Mouse (Mus musculus): ENCODE data around the gene Asgr1. TPM values are rescaled to one million over a fixed set of nuclear protein-coding genes. Genes with fewer than 3 reads are reported as not detected.

Asgr1 gene
- total and polyA plus RNA-seq, 3 experiments, result not detected

DNA sequence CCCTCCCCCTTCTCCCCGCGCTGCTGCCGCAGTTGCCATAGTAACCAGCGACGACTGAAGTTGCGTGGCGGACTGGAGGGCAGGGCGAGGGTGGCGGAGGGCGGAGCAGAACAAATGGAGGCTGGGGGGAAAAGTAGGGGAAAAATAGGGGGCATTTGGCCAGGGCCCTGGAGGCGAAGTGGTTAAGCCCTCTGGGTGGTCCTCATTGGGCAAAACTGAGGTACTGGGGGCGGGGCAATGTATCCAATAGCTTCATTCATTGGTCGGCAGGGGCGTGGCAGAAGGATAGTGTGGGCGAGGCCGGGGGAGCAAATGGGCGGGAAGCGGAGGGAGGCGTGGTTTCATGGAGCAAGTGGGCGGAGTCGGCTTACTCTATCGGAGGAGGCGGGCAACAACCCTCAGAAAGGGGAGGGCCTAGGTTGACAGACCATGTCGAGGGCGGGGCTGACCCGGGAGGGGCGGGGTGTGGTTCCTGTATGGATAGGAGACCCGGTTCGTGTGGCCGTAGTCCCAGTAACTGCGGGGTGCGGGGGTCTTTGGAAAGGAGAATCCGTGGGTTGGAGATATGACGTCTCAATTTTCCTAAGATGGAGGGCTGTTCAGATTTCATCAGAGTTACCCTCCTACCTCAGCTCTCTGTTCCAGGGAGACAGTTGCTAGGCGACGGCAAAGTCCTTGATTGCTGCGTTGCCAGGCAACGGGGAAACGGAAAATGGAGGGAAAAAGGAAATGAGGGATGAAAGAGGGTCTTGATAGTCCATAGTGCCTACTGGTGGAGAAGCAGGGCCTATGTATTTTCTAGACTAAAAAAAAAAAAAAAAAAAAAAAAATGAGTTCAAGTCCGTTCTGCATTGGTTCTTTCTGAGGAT is 32.4 kb upstream of the Asgr1 start (continued):
- no peak for TF ChIP-seq ZKSCAN1 (IDR thresholded peaks at IDR 0.05; ENCODE audit: borderline replicate concordance, low read depth, low read length)

DNA sequence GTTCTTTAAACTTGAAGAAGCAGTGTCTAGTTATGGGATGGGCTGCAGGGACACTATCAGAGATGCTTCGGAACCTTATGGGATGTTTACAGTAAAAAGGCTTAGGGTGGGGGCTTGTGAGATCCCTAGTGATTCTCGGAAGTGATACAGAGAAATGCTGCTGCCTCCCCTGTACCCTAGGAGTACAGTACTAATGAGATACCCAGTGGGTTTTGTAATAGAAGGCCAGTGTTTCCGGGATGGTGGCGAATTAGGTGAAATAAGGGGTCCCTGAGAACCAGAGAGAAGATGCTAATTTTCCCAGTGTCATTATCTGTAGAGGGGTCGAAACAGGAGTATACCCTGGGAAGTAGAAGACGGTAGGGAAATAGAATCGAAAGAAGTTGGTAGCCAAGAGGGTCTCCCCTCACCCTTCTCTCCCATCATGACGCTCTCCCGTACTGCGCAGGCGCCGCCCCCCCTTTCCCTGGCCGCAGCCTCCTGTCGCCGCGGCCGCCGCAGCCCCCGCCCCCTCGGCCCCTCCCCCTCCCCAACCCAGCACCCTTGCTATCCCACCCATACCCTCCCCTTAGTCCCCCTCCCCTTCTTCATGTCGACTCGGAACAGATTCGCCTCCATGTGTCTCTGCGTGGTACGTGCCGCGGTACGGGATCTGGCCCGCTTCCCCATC is 30.3 kb upstream of the Asgr1 start:
- Histone ChIP-seq H3K79me2 (replicated peaks; ENCODE audit: control insufficient read depth, extremely low read depth, insufficient read depth, poor library complexity, severe bottlenecking) (no peaks in the 10 kb centered on the region), H3K9ac (ENCODE audit: insufficient read depth, low read depth) (no peak overlapping the region), H3K4me1 (ENCODE audit: control insufficient read depth in 1 of 2, insufficient read depth in 2 of 2) (peaks cover 12 to 39% of the 10 kb centered on the region in 2 experiments), H3K27ac (ENCODE audit: insufficient read depth, low read depth) (no peak overlapping the region), H3K4me3 (replicated peaks in 1 of 3; ENCODE audit: low read depth in 2 of 3, low read length in 2 of 3, poor library complexity in 1 of 3) (no peak overlapping the region), H3K9me3 (replicated peaks; ENCODE audit: low read length) (no peaks in the 10 kb centered on the region), H3K36me3 (replicated peaks in 1 of 2; ENCODE audit: control insufficient read depth in 1 of 2, insufficient read depth in 1 of 2, low read length in 1 of 2) (no peaks in the 10 kb centered on the region), H3K27me3 (replicated peaks) (peaks cover 13% of the 10 kb centered on the region), H3K4me2 (ENCODE audit: insufficient read depth, low read depth, poor library complexity, severe bottlenecking) (no peak overlapping the region)
- DNase-seq (ENCODE audit: extremely low read depth), result no peak
- in situ Hi-C loops (cut with MboI; ENCODE audit: low pct_ligation_motif_present, low pct_unique_long_range_greater_than_20kb, low sequenced_read_pairs) (loop anchor here (25.0 kb wide), 1 partner anchor 936 kb away; the partner anchor contains the start of genes Per1 and Vamp2), dilution Hi-C loops (cut with MboI; ENCODE audit: extremely low pct_ligation_motif_present, extremely low pct_unique_long_range_greater_than_20kb, low sequenced_read_pairs) (no loop called here)
- TF ChIP-seq HCFC1 (IDR thresholded peaks at IDR 0.05; ENCODE audit: low read depth, low read length), result no peak
- TF ChIP-seq CHD2 (IDR thresholded peaks at IDR 0.05; ENCODE audit: low read length), result no peak
- no peak for TF ChIP-seq CTCF (conservative IDR thresholded peaks at IDR 0.05 in 1 of 2, IDR thresholded peaks at IDR 0.05 in 1 of 2; ENCODE audit: low read depth in 2 of 2, low read length in 2 of 2)
- no peak for TF ChIP-seq BHLHE40 (IDR thresholded peaks at IDR 0.05; ENCODE audit: low read depth, low read length)
- TF ChIP-seq GABPA (IDR thresholded peaks at IDR 0.05; ENCODE audit: insufficient replicate concordance, low read depth, low read length), result no peak
- no peak for TF ChIP-seq SIN3A (IDR thresholded peaks at IDR 0.05; ENCODE audit: low read length)
- TF ChIP-seq USF1 (IDR thresholded peaks at IDR 0.05; ENCODE audit: low read depth, low read length), result no peak
- TF ChIP-seq MAZ (IDR thresholded peaks at IDR 0.05; ENCODE audit: low read depth, low read length), result no peak

DNA sequence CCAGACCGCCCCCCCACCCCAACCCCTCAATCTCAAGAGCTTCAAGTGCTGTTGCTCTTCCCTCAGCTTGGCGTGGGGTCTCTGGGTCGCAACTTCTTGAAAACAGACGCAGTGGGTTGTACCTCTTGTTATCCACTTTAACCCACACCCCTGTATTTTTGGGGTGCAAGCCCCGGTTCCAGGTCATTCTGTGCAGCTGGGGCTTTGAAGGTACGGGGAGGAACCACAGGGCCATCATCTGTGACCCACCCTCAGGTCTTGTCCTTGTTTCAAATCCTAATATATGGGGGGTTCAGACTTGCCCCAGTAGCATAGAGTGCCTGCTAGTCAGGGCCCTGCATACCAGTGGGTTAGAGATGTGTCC is 29.8 kb upstream of the Asgr1 start:
- Histone ChIP-seq H3K9ac (ENCODE audit: insufficient read depth, low read depth) (no peak overlapping the region), H3K27me3 (replicated peaks) (peaks cover 13% of the 10 kb centered on the region), H3K36me3 (replicated peaks in 1 of 2; ENCODE audit: control insufficient read depth in 1 of 2, insufficient read depth in 1 of 2, low read length in 1 of 2) (no peaks in the 10 kb centered on the region), H3K9me3 (replicated peaks; ENCODE audit: low read length) (no peaks in the 10 kb centered on the region), H3K4me2 (ENCODE audit: insufficient read depth, low read depth, poor library complexity, severe bottlenecking) (no peak overlapping the region), H3K4me1 (ENCODE audit: control insufficient read depth in 1 of 2, insufficient read depth in 2 of 2) (peaks cover 14 to 43% of the 10 kb centered on the region in 2 experiments), H3K27ac (ENCODE audit: insufficient read depth, low read depth) (no peak overlapping the region), H3K79me2 (replicated peaks; ENCODE audit: control insufficient read depth, extremely low read depth, insufficient read depth, poor library complexity, severe bottlenecking) (no peaks in the 10 kb centered on the region), H3K4me3 (replicated peaks in 1 of 3; ENCODE audit: low read depth in 2 of 3, low read length in 2 of 3, poor library complexity in 1 of 3) (no peak overlapping the region)
- no peak for DNase-seq (ENCODE audit: extremely low read depth)
- dilution Hi-C loops (cut with MboI; ENCODE audit: extremely low pct_ligation_motif_present, extremely low pct_unique_long_range_greater_than_20kb, low sequenced_read_pairs) (no loop called here), in situ Hi-C loops (cut with MboI; ENCODE audit: low pct_ligation_motif_present, low pct_unique_long_range_greater_than_20kb, low sequenced_read_pairs) (loop anchor here (25.0 kb wide), 1 partner anchor 937 kb away; the partner anchor contains the start of genes Per1 and Vamp2)
- TF ChIP-seq GABPA (IDR thresholded peaks at IDR 0.05; ENCODE audit: insufficient replicate concordance, low read depth, low read length) (no peak), POLR2AphosphoS2 (IDR thresholded peaks at IDR 0.05; ENCODE audit: low read depth, low read length) (no peak), RAD21 (IDR thresholded peaks at IDR 0.05; ENCODE audit: low read depth, low read length) (no peak), MAFK (IDR thresholded peaks at IDR 0.05; ENCODE audit: insufficient replicate concordance, low read length) (no peak), ZNF384 (IDR thresholded peaks at IDR 0.05; ENCODE audit: low read depth, low read length) (no peak), MAX (IDR thresholded peaks at IDR 0.05; ENCODE audit: low read length) (no peak), HCFC1 (IDR thresholded peaks at IDR 0.05; ENCODE audit: low read depth, low read length) (no peak)
